Mouse (Mus musculus) adrenal gland, postnatal 4 days (tissue): ENCODE measurements around the gene Nrp2. TPM values are rescaled to one million over a fixed set of nuclear protein-coding genes. Genes with fewer than 3 reads are reported as not detected.

Source experiments
- DNase-seq, 2 experiments: peaks; one replicate each; pipeline ENCODE4 v3.0.0; 2021 to 2022; ENCODE audit warnings: low spot score in 2 of 2, mixed read lengths in 2 of 2
- total RNA-seq, 2 experiments: library from RNA; stranded (reverse); gene quantifications; 2 replicates each; pipeline ENCODE4 v1.2.3; 2021

The Nrp2 gene
- total RNA-seq, 2 experiments from 2014 or later = 42.5 to 51.6 TPM

DNA sequence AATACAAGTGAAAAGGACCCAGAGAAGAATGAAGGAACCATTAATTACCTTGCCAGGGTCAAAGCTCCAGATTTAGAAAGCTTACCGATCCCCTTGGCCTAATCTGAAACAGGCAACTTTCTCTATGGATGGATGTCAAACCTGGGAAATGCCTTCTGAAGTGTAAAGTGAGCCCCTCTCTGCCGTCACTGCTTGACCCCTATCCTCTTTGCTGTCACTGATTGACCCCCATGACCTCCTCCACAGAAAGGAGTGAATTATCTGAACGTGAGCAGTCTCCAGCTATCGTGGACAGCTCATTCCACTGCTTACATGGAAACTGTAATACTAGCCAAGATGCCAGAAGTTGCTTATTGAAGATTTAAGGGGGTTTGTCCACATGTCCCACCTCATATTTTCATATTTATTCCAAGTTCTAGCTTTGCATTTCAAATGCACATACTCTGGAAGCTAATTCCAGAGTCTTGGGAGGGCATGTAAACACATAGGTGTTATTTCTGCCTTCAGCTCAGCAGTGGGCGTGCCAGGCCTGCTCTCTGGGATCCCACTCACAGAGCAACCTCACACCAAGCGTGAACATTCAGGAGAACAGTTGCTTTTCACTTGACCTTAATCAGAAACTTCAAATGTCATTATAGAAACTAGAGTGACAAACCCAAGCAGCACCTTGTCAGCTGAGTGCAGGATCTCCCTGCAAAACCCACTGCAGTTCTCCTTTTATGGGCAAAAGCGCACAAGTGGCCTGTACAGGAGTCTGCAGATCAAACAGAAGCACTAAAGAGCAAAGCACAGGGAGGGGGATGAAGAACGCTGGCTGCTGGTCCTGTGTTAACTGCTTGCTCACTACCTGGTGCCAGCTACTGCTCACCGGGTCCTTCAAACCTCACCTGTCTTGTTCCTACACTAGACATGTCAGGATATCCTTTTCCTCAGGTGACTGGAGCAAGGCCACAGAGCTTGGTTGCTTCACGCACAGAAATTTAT, 109.9 kb downstream of the Nrp2 start:
- no peak for DNase-seq

DNA sequence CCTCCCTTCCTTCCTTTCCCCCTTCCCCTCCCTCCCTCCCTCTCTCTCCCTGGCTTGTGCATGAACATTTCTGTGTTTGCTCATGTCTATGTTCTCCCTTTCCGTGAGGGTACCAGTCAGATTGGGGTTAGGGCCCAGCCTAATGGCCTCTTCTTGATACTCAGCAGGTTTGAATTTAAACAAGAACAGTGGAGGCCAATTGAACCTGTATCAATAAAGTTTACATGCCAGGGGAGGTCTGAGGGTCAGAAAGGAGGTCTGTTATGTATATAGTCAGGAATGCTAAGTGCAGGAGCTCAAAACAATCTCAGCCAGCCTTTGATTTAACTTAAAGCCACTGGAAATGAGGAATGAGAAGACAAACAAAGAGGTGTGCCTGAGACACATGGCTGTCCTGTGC, 110.9 kb downstream of the Nrp2 start:
- no peak for DNase-seq

DNA sequence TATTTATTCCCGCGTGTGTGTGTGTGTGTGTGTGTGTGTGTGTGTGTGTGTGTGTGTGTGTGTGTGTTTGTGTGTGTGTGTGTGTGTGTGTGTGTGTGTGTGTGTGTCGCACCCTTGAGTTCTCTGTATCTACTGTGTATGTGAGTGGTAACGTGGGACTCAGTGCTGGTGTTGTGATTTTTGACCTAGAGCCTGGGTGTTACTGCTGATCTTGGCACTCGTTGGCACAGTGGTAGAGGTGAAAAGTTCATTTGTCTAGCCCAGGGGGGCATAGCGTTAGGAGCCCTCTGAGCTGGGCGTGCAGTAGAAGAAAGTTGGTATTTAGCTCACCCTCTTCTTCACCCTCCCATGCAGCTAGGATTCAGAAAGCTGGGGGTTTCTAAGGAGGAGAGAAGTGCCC, 114.5 kb downstream of the Nrp2 start:
- DNase-seq = no peak

DNA sequence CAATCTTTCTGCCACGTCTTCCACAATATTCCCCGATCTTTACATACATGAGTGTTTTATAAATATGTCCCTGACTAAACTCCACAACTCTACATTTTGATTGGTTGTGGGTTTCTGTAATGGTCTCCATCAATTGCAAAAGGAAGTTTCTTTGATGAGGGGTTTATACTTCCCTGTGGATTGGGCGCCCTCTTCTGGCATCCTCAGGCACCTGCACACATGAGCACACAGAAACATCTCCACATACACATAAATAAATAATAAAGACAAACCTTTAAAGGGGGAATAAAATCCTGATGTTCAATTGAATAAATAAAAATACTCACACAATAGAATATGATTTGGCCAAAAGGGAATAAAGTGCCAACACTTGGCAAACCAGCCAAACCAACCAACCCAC, 117.1 kb downstream of the Nrp2 start:
- no peak for DNase-seq

DNA sequence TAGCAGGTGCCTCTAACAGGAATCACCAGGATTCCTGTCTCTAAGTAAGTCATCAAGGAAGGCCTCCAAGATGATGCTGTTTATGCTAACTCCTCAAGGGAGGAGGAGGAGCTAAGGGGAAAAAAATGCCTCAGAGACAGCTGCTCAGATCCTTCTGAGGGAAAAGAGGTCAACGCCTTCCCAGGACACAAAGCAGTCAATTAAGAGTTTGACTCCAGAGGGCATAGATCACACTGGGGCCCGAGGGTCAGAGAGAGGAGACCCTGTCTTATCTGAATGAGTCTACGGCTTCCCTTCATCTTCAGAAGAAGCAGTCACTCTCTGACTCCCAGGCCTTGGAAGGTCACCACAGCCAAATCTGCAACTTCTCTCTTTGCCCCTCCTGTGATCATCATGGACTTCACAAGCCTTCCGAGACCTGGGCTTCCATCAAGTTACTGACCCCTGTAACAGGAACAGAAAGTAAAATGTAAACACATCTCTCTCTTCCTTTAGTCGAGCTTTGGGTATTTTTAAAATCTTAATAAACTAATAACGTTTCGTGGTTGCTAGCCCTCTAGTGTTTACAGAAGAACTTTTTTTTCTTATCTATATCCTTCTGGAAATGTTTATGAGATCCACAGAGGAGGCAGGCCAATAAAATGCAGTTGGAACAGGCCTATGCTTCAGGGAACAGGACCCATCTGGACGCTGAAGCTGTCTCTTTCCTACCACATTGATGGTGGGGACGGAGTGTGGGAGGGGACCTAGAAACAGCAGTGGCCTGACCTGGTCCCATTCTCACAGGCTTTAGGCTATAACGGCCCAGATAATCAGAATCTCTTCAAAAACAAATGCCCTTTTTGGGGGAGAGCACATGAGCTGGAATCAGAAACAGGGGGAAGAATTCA, 118.7 kb downstream of the Nrp2 start:
- DNase-seq = no peak

DNA sequence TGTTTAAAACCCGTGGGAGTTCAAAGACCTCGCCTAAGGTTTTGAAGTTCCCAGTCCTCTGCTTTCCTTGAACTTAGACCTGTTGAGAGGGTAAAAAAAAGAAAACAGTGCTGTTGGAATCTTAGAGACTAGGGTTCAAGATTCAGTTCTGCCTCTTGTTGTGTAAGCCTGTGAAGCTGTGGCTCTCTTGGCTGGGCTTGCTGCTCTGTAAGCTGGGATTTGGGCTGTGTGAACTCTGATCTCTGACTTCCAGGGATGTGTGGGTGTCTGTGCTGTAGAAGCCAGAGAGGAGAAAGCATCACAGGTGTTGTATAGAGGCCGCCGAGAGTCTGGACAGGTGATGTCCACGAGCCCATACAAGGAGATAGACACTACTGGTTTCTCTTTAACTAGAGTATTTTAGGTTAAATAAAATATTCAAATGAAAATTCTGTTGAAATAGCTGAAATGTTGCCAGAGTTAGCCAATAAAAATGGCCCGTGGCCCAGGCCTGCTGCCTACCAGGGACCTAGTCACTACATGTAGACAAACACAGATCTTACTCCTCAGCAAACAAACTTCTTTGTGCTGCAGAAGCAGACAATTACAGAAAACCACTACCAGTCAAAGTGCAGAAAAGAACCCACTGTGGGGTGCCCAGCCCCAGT, 120.6 kb downstream of the Nrp2 start:
- DNase-seq = no peak

DNA sequence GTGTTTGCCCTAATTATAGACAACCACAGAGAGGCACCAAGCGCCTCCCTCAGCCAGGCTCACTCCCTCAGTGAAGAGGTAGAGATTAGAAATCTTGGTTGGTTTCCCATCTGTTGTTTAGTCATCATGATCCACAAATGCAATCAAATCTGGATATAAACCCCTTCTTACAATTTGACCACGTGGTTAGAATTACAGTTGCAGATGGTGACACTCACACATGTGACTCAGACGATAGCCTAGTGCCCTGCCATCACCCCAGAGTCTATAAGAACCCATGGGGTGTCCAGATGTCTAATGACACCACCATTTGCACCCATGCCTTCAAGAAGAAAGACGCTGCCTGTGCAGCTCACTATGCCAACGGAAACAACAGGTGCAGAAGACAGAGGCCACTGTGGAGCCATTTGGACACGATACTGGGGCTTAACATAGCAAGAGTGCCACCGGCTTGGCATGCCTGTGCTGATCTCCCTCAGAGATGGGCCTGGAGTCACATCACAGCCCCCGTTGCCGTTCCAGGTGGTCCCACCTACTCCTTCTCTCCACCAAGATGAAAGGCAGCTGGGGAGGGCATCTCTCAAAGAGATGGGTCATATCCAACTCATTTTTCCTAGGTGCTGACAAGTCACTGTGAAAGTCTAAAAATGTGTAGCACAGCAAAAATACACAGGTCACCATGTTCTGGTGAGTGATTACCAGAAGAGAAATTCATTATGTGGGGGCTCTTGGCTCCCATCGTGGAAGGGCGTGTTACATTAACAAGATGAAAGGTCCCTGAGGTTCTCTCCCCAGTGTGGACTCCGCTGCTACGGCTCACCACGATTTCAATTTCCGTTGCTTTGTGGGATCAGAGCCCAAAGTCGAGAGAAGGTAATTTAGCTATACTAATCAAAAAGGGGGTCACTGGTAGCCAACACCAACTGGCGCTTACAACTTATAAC, 123.0 kb downstream of the Nrp2 start:
- DNase-seq = no peak

DNA sequence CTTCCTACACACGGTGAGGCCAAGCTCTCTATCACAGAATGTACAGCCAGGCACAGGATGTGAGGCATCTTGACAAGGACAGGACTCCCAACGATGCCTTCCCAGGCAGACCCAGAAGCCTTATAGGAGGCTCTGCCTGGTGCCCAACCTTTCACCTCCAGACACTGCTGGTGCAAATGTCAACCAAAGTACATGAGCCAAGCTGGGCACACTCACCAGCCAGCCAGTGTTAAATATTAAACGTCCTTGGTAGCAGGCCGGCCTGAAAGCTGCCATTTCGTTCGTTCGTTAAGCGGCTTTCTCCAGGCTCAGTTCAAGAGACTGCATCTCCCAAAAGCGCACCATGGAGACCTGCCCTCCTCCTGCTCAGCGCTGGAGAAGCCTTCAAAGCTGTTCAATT, 124.2 kb downstream of the Nrp2 start:
- DNase-seq = no peak

DNA sequence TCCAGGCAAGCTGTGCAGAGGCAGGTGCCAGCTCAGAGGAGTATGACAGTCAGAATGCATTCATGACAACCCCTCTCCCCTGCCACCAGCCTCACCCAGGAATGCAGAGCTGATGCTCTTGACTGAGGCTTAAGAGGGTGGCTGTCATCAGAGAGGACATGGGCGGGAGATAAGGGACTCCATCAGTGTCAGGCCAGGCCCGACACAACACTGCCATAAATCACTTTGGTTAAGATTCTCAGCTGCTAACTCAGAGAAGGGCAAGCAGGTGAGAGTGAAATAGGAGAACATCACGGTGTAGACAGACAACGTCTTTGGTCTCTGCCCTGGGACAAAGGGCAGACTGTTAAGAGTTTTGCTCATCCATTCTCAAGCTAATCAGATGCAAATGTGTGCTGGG, 125.1 kb downstream of the Nrp2 start:
- DNase-seq = no peak

DNA sequence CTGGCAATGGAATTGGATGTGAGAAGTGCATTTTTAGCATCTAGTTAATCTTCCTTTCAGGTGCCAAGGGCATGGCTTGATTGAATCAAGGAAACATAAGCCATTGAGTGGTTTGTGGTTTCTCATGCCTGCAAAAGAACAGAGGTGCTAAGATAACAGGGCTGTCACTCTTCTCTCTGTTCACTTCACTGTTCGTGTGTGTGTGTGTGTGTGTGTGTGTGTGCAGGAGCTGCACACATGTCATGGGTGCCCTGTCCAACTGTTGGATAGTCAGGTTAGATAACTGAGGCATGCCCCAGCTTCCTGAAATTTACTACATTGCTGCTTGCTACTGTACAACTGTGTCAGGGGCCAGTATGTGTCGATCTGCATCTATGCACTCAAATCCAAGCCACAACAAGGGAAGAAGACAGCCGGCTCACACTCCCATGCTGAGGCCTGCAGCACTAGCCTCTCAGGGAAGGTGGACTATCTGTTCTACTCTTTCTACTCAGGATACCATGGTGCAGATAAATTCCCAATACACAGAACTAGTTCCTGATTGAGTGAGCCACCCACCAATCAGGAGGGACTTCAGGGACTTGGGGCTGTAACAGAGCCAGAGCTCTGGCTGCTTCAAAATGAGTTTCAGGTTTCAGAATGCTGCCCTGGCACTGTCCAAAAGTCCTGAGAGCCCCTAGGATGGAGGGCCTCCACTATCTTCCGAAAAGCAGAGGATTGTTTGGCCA, 126.8 kb downstream of the Nrp2 start:
- DNase-seq = no peak

DNA sequence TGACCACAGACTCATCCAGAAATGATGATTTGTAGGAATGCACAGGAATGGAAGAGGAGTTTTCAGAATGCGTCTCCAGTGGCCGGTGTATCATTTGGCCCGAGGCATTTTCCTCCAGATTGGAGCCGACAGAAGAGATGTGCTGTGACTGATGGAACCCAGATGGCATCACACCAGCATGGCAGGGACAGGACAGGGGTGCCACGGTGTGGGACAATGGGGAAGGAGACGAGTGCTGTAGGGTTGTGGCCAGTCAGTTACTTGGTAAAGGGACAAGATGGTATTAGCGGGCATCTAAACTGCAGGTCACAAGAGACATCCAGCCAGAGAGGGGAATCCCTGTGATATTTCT, 127.3 kb downstream of the Nrp2 start:
- no peak for DNase-seq

DNA sequence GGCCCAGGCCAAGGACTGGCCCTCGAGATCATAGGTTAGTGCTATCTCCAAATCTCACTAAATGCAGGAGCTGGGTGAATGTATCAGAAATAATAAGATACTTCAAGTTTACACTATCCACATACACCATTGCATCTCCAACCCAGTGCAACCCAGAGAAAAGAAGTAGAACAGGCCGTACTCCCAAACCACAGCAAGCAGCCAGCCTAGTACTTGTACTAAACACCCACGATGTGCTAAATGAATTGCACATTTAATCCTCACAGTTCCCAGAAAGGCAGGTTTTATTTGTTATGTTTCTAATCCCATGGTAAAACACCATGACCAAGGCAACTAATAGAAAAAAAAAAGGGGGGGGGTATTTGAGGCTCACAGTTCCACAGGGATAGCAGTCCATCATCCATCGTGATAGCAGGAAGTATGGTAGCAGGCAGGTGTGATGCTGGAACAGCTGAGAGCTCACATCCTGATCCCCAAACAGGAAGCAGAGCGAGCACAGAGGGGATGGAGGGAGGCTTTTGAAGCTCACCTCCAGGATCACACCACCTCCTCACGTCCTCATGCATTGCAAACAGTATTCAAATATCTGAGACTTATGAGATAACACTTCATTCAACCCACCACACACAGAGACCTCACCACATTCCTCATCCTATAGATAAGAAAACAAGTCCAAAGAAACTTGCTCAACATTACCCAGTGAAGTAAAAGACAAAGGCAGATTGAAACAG, 128.8 kb downstream of the Nrp2 start:
- no peak for DNase-seq

DNA sequence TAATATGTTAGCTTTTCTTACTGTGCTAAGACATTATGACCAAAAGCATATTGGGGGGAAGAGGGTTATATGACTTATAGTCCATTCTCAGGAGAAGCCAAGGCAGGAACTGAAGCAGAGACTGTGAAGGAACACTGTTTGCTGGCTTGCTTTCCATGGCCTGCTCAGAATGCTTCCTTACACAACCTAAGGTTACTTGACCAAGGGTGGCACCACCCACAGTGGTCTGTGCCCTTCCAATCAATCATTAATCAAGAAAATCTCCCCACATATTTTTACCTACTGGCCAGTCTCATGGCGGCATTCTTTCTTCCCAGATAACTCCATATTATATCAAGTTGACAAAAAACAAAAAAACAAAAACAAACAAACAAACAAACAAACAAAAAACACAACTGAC, 130.3 kb downstream of the Nrp2 start:
- DNase-seq = no peak

DNA sequence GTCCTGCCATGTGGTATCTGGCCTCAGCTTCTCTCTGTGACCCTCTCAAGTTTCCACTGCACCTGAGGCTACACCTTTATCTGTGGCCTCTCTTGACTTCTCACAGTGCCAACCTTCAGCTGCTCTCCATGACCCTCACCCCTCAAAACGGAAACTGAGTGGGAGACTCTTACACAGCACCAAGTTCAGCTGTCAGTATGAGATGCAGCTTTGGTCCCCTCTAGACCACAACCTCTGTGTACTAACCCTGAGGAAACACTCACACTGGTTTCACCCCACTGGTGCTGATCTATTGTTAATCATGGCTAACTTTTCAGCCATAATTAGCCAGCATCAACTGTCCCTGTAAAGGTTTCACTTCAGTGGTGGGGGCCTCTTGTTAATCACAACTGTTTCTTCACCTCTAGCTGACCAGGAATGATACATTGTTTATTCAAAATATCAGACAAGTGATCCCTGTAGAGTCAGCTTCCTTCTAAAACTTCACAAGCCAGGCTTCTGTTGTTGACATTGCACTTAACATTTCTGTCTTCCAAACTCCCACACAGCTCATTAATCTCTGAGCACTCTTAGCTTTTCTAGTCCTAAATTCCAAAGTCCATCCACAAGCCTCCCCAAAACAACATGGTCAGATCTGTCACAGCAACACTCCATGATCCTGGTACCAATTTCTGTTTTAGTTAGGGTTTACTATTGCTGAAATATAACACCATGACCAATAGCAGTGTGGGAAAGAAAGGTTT, 131.5 kb downstream of the Nrp2 start:
- DNase-seq = no peak

DNA sequence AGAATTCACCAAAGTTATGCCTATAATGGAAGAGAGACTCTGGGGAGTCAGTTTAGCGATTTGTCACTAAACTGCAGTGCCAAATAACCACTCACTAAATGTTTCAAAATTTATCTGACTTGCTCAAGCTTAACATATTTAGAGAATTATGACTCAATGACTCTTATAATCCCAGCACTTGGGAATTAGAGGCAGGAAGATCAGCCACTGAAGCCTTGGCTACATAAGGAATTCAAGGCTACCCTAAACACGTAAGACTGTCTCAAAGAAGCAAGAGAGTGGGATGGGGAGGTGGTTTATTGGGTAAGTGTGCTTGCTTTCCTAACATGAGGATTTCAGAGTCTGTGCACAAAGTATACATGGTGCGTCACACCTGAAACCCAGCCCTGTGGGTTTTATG, 135.0 kb downstream of the Nrp2 start:
- no peak for DNase-seq

DNA sequence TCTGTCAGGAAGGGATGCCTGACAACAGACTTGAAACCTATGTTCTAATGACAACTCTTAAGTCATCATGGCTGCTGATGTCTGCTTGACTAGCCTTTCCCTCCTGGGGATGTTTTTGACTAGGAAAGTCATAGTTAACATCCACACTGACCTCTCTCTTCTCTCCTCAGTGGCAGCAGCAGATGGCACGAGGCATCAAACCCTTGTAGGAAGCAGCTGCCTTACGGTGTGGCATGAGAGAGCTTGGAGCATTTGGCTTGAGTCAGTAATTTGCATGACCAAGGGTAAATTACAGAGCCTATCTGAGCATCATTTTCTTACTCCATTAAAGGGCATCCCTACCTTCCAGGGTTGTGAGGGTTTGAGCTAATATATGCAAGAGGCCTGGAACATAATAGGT, 135.5 kb downstream of the Nrp2 start:
- no peak for DNase-seq

DNA sequence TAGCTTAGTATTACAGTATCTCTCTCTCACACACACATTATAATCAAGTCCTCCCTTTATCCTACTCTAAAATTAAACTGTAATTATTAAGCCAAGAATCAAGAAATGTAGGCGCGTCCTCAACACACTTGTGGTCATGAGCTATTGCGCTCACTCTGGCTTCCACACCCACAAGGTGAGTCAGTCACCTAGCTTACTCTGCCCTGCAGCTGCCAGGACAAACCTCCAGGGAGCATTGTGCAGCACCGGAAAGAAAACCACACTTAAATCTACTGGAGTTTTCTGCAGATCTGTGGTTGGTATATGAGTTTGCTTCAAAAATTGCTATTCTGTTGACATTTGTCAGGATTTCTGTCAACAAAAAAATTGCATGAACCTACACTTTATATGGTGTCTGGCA, 140.1 kb downstream of the Nrp2 start:
- DNase-seq = no peak
